Mouse (Mus musculus): Measurements from ENCODE around the gene H6pd.

DNA sequence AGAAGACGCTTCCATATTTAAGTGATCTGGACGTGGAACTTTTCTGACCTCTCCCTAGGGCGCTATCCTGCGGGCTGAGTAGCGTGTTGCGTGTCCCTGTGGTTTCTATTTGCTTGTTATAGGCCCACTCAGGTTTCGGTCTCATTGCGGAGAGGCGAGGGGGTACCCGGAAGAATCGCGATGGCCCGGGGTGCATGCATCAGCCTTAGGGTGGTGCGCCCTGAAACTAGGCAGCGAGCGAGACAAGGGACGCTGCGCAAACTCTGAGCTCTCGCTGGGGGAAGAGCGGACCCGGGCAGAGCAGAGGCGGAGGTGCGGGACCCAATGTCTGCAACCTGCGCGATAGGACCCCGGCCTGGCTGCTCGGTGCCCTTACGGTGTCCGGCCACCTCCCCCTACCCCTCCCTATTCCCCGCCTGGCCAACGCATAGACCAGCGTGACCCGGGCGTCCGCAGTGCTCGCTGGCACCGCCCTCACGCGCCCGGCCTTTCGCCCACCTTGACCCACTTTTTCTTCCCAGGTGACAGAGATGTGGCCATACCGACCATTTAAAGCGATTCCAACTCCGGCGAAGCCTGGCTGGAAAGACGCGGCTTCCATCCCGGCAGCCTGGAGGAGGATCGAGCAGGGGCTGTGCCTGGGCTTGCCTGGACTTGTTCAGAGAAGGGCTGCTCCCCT is 39.8 kb upstream of the H6pd start:
- TF ChIP-seq CTCF (IDR thresholded peaks at IDR 0.05; ENCODE audit: control insufficient read depth, insufficient read depth, insufficient replicate concordance, low read depth, low read length): no peak
- TF ChIP-seq POLR2A (IDR thresholded peaks at IDR 0.05; ENCODE audit: control insufficient read depth, low read depth, low read length): 0 out of 2 replicates have a peak, but pooled peaks have one; percentile 0

Data from testis, adult 2 months (tissue).